19 mouse cellular contexts compared by ENCODE assay signal in the genomic region with DNA sequence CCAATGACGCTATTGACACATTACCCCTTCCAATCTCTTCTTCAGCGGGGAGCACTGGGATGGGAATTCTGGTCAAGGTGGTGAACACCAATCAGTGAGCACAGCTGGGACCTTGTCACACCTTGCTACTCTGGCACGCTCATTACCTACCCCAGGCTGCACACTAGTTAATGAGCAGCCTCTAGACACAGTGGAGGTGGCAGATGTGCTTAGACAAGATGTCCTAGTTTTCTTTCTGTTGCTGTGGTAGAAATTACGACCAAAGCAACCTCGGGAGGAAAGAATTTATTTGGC. TPM values are rescaled to one million over a fixed set of nuclear protein-coding genes. Genes with fewer than 3 reads are reported as not detected.
DNase-seq lines count a peak whose midpoint lies in the region; ATAC-seq and TF ChIP-seq lines count a peak whose summit lies in the region.
"Had no signal": no experiment of that assay in that cellular context is flagged by ENCODE, and none has a peak within 500 bp of the region (broad histone marks: within the 10 kb centered on the region; RNA-seq: fewer than 3 reads in every experiment).

No protein-coding gene starts in this region.

- H3K27ac ChIP-seq in heart, adult 2 months: peak overlapping the region; percentile 89
- peak overlapping the region; percentile 85; the same call in 1 of the 2 replicates for H3K27ac ChIP-seq in layer of hippocampus, adult 2 months
- H3K27ac ChIP-seq in brown adipose tissue, adult 24 weeks (replicated peaks; ENCODE audit: low read depth, low read length): peak overlapping the region; percentile 76
- H3K27ac ChIP-seq in hindbrain, embryonic 16.5 days (ENCODE audit: low read depth, low read length): no peak overlapping the region
- H3K27ac ChIP-seq: embryonic facial prominence, embryonic 13.5 days; limb, embryonic 13.5 days; liver, embryonic 14.5 days had no signal

- 72% methylated on average over 5 of the region's 5 CpGs for WGBS in heart, adult 2 months
- WGBS in hindbrain, embryonic 16.5 days: 66% methylated on average over 5 of the region's 5 CpGs

- H3K36me3 ChIP-seq in heart, adult 2 months (ENCODE audit: control insufficient read depth, insufficient read depth, low read length): no peaks in the 10 kb centered on the region; the same call in 1 of the 2 replicates
- no peaks in the 10 kb centered on the region for H3K36me3 ChIP-seq in hindbrain, embryonic 16.5 days (ENCODE audit: control insufficient read depth, insufficient read depth, low read length)
- H3K36me3 ChIP-seq: embryonic facial prominence, embryonic 13.5 days; limb, embryonic 13.5 days had no signal

- H3K4me3 ChIP-seq in heart, adult 2 months: no peak overlapping the region
- no peak overlapping the region for H3K4me3 ChIP-seq in layer of hippocampus, adult 2 months
- no peak overlapping the region for H3K4me3 ChIP-seq in brown adipose tissue, adult 24 weeks (ENCODE audit: insufficient read depth, low read depth, low read length)
- no peak overlapping the region for H3K4me3 ChIP-seq in hindbrain, embryonic 16.5 days (ENCODE audit: low read length)
- H3K4me3 ChIP-seq: embryonic facial prominence, embryonic 13.5 days; limb, embryonic 13.5 days had no signal

- DNase-seq in heart, adult 2 months: no peak
- no peak for DNase-seq in heart, postnatal 4 days
- no peak for DNase-seq in layer of hippocampus, adult 2 months (ENCODE audit: low spot score in 2 of 2)
- DNase-seq in layer of hippocampus, postnatal 14 days (ENCODE audit: low spot score in 2 of 2): no peak
- DNase-seq in urinary bladder, adult 2 months (ENCODE audit: low spot score): no peak
- DNase-seq: adrenal gland, postnatal 25 days; heart, postnatal 10 days; kidney, postnatal 10 days; right cerebral cortex, postnatal 14 days; thymus, adult 18-20 months had no signal

- H3K4me2 ChIP-seq in hindbrain, embryonic 16.5 days (ENCODE audit: low read length): no peak overlapping the region
- H3K4me2 ChIP-seq: embryonic facial prominence, embryonic 13.5 days; limb, embryonic 13.5 days had no signal

- no peak for TF ChIP-seq POLR2A in heart, adult 2 months (IDR thresholded peaks at IDR 0.05; ENCODE audit: insufficient read depth, low read depth, low read length)

- H3K4me1 ChIP-seq in heart, adult 2 months (ENCODE audit: control insufficient read depth, insufficient read depth, low read length): peaks cover 28% of the 10 kb centered on the region
- H3K4me1 ChIP-seq in brown adipose tissue, adult 24 weeks (ENCODE audit: control insufficient read depth, insufficient read depth, insufficient read length, low read length): peaks cover 24% of the 10 kb centered on the region
- peaks cover 16% of the 10 kb centered on the region for H3K4me1 ChIP-seq in hindbrain, embryonic 16.5 days (ENCODE audit: control insufficient read depth, insufficient read depth, low read depth, low read length)

- TF ChIP-seq EP300 in heart, adult 2 months (IDR thresholded peaks at IDR 0.05; ENCODE audit: insufficient read depth, low read depth, low read length): no peak

- H3K79me2 ChIP-seq in heart, adult 2 months (replicated peaks; ENCODE audit: control insufficient read depth, insufficient read depth, low read length): no peaks in the 10 kb centered on the region

- no peaks in the 10 kb centered on the region for H3K9me3 ChIP-seq in hindbrain, embryonic 16.5 days (ENCODE audit: control insufficient read depth, low read length)
- H3K9me3 ChIP-seq: embryonic facial prominence, embryonic 13.5 days; limb, embryonic 13.5 days had no signal

- intact Hi-C loops in heart, adult 2 months (cut with DNase I): no loop called here

- ATAC-seq in hindbrain, embryonic 16.5 days: peak; percentile 56
- ATAC-seq: intestine, postnatal 0 days; Patski had no signal

- no peak for TF ChIP-seq CTCF in heart, adult 2 months (IDR thresholded peaks at IDR 0.05)
- TF ChIP-seq CTCF in layer of hippocampus, adult 2 months (conservative IDR thresholded peaks at IDR 0.05): no peak

- no peaks in the 10 kb centered on the region for H3K27me3 ChIP-seq in heart, adult 2 months (ENCODE audit: control insufficient read depth, insufficient read depth, low read length)
- H3K27me3 ChIP-seq in hindbrain, embryonic 16.5 days (replicated peaks; ENCODE audit: control insufficient read depth, insufficient read depth, low read length): no peaks in the 10 kb centered on the region; the same call in 1 of the 2 replicates

- no peak overlapping the region for H3K9ac ChIP-seq in heart, adult 2 months (ENCODE audit: low read depth, low read length)
- no peak overlapping the region for H3K9ac ChIP-seq in hindbrain, embryonic 16.5 days (ENCODE audit: low read depth, low read length)
- H3K9ac ChIP-seq: embryonic facial prominence, embryonic 13.5 days; limb, embryonic 13.5 days; liver, embryonic 14.5 days had no signal

RNA-seq across cellular contexts. Expression of gene Inka2, which starts 7.3 kb away (rescaled TPM):
- total RNA-seq in heart, adult 2 months (2021): 10 to 100 TPM; 16.1 to 16.2 TPM
- 11.5 and 22.4 TPM in 2 replicates for polyA plus RNA-seq in heart, adult 2 months (2012; rRNA removed)
- 10 to 100 TPM; 34.0 to 39.1 TPM for total RNA-seq in heart, postnatal 4 days (2021)
- 10 to 100 TPM; 74.1 to 74.9 TPM for total RNA-seq in layer of hippocampus, adult 2 months (2021)
- total RNA-seq in layer of hippocampus, postnatal 14 days (2021): 10 to 100 TPM; 50.0 to 50.9 TPM
- polyA plus RNA-seq in brown adipose tissue, adult 24 weeks (2012; ENCODE audit: insufficient read depth, insufficient read length, missing spikeins): 1.3 and 3.7 TPM in 2 replicates
- 13.7 and 13.9 TPM in 2 replicates for polyA plus RNA-seq in hindbrain, embryonic 16.5 days (2015; fragmentation: Nextera tagmentation; extraction: Ambion mirVana)
- polyA plus RNA-seq in urinary bladder, adult 2 months (2012; rRNA removed): 19.8 and 27.1 TPM in 2 replicates
- total RNA-seq: granulocyte monocyte progenitor cell, adult 5-6 weeks; megakaryocyte progenitor cell, adult 5-6 weeks had no signal

RNA-seq across cellular contexts. Expression of gene Ddx20, which starts 9.7 kb away (rescaled TPM):
- total RNA-seq in heart, adult 2 months (2021): 10 to 100 TPM in 1 of 2 experiments, 1 to 10 TPM in 1; 9.2 to 12.3 TPM
- polyA plus RNA-seq in heart, adult 2 months (2012; rRNA removed): 4.1 and 6.5 TPM in 2 replicates
- 10 to 100 TPM; 15.6 to 16.9 TPM for total RNA-seq in heart, postnatal 4 days (2021)
- 10 to 100 TPM; 12.5 to 12.9 TPM for total RNA-seq in layer of hippocampus, adult 2 months (2021)
- total RNA-seq in layer of hippocampus, postnatal 14 days (2021): 10 to 100 TPM in 1 of 2 experiments, 1 to 10 TPM in 1; 9.5 to 12.3 TPM
- 2.7 and 5.4 TPM in 2 replicates for polyA plus RNA-seq in brown adipose tissue, adult 24 weeks (2012; ENCODE audit: insufficient read depth, insufficient read length, missing spikeins)
- 19.4 and 21.9 TPM in 2 replicates for polyA plus RNA-seq in hindbrain, embryonic 16.5 days (2015; fragmentation: Nextera tagmentation; extraction: Ambion mirVana)
- polyA plus RNA-seq in urinary bladder, adult 2 months (2012; rRNA removed): 10.4 and 10.8 TPM in 2 replicates
